Mouse (Mus musculus) midbrain, embryonic 10.5 days (tissue): ENCODE measurements at regions not wholly inside any gene's neighbourhood (a gene's known extent, or its start where the extent isn't known, plus 50 kb on each side); places are given as distances from the start of the nearest gene placed in this dataset.
A peak's percentile ranks its signal among the peaks of the same experiment; 100 is the strongest.

Experiments
- DNase-seq: peaks from one replicate; pipeline ENCODE4 v3.0.0-alpha.2; 2017; ENCODE audit warnings: low spot score
- H3K27ac ChIP-seq: fragments of 300-500 bp; sonication (generic); replicated peaks from 2 replicates; pipeline ENCODE4 v1.5.1; 2016; ENCODE audit warnings: mild to moderate bottlenecking
- H3K27me3 ChIP-seq: fragments of 300-500 bp; sonication (generic); 2 replicates; pipeline ENCODE4 v1.6.1; 2016; ENCODE audit warnings: low read depth, mild to moderate bottlenecking; ENCODE audit not compliant: poor library complexity, severe bottlenecking
- H3K36me3 ChIP-seq: fragments of 300-500 bp; sonication (generic); 2 replicates; pipeline ENCODE4 v1.6.1; 2016; ENCODE audit warnings: mild to moderate bottlenecking, moderate library complexity
- H3K4me1 ChIP-seq: fragments of 300-500 bp; sonication (generic); 2 replicates; pipeline ENCODE4 v1.6.1; 2016
- H3K4me3 ChIP-seq: fragments of 300-500 bp; sonication (generic); 2 replicates; pipeline ENCODE4 v1.5.1; 2016; ENCODE audit warnings: mild to moderate bottlenecking, moderate library complexity
- H3K9me3 ChIP-seq: fragments of 300-500 bp; sonication (generic); replicated peaks from 2 replicates; pipeline ENCODE4 v1.6.1; 2016; ENCODE audit warnings: mild to moderate bottlenecking
- WGBS: fragments of 180-500 bp; shearing (Covaris S2); methylation state at CpG from one replicate; pipeline ENCODE4 v1.1.7; 2016; 5-methylcytosine and 5-hydroxymethylcytosine counted together

GRCm38 (mm10) chr10:9174997-9175396 is 289.1 kb upstream of the Sash1 start:
- 60% methylated on average over 3 of the region's 3 CpGs for WGBS
- H3K4me1 ChIP-seq, result no peaks in the 10 kb centered on the region
- no peak for DNase-seq
- no peaks in the 10 kb centered on the region for H3K27me3 ChIP-seq
- H3K36me3 ChIP-seq, result no peaks in the 10 kb centered on the region
- no peaks in the 10 kb centered on the region for H3K9me3 ChIP-seq
- H3K4me3 ChIP-seq, result no peak overlapping the region
- H3K27ac ChIP-seq, result no peak overlapping the region

- no peaks in the 10 kb centered on the region for H3K36me3 ChIP-seq
- H3K27ac ChIP-seq, result no peak overlapping the region
- no peak overlapping the region for H3K4me3 ChIP-seq
- 73% methylated on average over 2 of the region's 2 CpGs for WGBS
- no peaks in the 10 kb centered on the region for H3K9me3 ChIP-seq
- H3K27me3 ChIP-seq, result no peaks in the 10 kb centered on the region
- peaks cover 2% of the 10 kb centered on the region for H3K4me1 ChIP-seq
- no peak for DNase-seq
These were observed 287.6 kb upstream of the Sash1 start for GRCm38 (mm10) chr10:9173509-9173908.

GRCm38 (mm10) chr10:9168725-9169124 is 282.9 kb upstream of the Sash1 start:
- Histone ChIP-seq H3K4me1 (peaks cover 3% of the 10 kb centered on the region), H3K27me3 (peaks cover 7% of the 10 kb centered on the region; the same call in 1 of the 2 replicates), H3K27ac (no peak overlapping the region), H3K9me3 (peaks cover 12% of the 10 kb centered on the region), H3K36me3 (no peaks in the 10 kb centered on the region; the same call in 1 of the 2 replicates), H3K4me3 (no peak overlapping the region)
- WGBS, result 66% methylated on average over 7 of the region's 7 CpGs
- DNase-seq, result no peak

- H3K36me3 ChIP-seq, result no peaks in the 10 kb centered on the region; the same call in 1 of the 2 replicates
- peaks cover 3% of the 10 kb centered on the region for H3K4me1 ChIP-seq
- WGBS, result 85% methylated on average over 12 of the region's 12 CpGs
- H3K27me3 ChIP-seq, result peaks cover 34% of the 10 kb centered on the region
- no peak overlapping the region for H3K27ac ChIP-seq
- H3K9me3 ChIP-seq, result peaks cover 12% of the 10 kb centered on the region
- DNase-seq, result no peak
- H3K4me3 ChIP-seq, result no peak overlapping the region
These were observed 280.1 kb upstream of the Sash1 start for GRCm38 (mm10) chr10:9166017-9166416.

- Histone ChIP-seq H3K9me3 (peaks cover 12% of the 10 kb centered on the region), H3K4me1 (peaks cover 3% of the 10 kb centered on the region), H3K27ac (no peak overlapping the region), H3K4me3 (no peak overlapping the region), H3K27me3 (peaks cover 38% of the 10 kb centered on the region), H3K36me3 (no peaks in the 10 kb centered on the region; the same call in 1 of the 2 replicates)
- no peak for DNase-seq
- WGBS, result 87% methylated on average over 12 of the region's 12 CpGs
These were observed 279.7 kb upstream of the Sash1 start for GRCm38 (mm10) chr10:9165598-9165997.

GRCm38 (mm10) chr10:9164333-9164732 is 278.5 kb upstream of the Sash1 start:
- Histone ChIP-seq H3K4me1 (peaks cover 3% of the 10 kb centered on the region), H3K27me3 (peaks cover 51% of the 10 kb centered on the region), H3K9me3 (peaks cover 12% of the 10 kb centered on the region), H3K36me3 (no peaks in the 10 kb centered on the region; the same call in 1 of the 2 replicates), H3K4me3 (no peak overlapping the region), H3K27ac (no peak overlapping the region)
- DNase-seq, result no peak
- 92% methylated on average over 7 of the region's 7 CpGs for WGBS

GRCm38 (mm10) chr10:9161597-9161996 is 275.7 kb upstream of the Sash1 start:
- 92% methylated on average over 7 of the region's 7 CpGs for WGBS
- Histone ChIP-seq H3K4me3 (no peak overlapping the region), H3K4me1 (peaks cover 22% of the 10 kb centered on the region), H3K27me3 (peaks cover 65% of the 10 kb centered on the region), H3K36me3 (no peaks in the 10 kb centered on the region), H3K9me3 (0 out of 2 replicates have a peak, but pooled peaks cover under 1% of the 10 kb centered on the region), H3K27ac (no peak overlapping the region)
- no peak for DNase-seq

GRCm38 (mm10) chr10:9157299-9158215 is 271.7 kb upstream of the Sash1 start:
- DNase-seq, result peak; percentile 39
- peaks cover 87% of the 10 kb centered on the region for H3K27me3 ChIP-seq
- H3K9me3 ChIP-seq, result no peaks in the 10 kb centered on the region
- peaks cover 36% of the 10 kb centered on the region for H3K4me1 ChIP-seq
- no peak overlapping the region for H3K4me3 ChIP-seq
- no peaks in the 10 kb centered on the region for H3K36me3 ChIP-seq
- 33% methylated on average over 10 of the region's 10 CpGs for WGBS
- peak overlapping the region; percentile 23; the same call in 1 of the 2 replicates for H3K27ac ChIP-seq

- 92% methylated on average over 2 of the region's 2 CpGs for WGBS
- no peak for DNase-seq
- Histone ChIP-seq H3K9me3 (no peaks in the 10 kb centered on the region), H3K27me3 (no peaks in the 10 kb centered on the region), H3K27ac (no peak overlapping the region), H3K36me3 (no peaks in the 10 kb centered on the region), H3K4me3 (no peak overlapping the region), H3K4me1 (peaks cover 12% of the 10 kb centered on the region)
These were observed 250.2 kb upstream of the Sash1 start for GRCm38 (mm10) chr10:9136099-9136498.

- no peaks in the 10 kb centered on the region for H3K36me3 ChIP-seq
- DNase-seq, result no peak
- no peaks in the 10 kb centered on the region for H3K9me3 ChIP-seq
- no peaks in the 10 kb centered on the region for H3K27me3 ChIP-seq
- 77% methylated on average over 9 of the region's 9 CpGs for WGBS
- no peak overlapping the region for H3K4me3 ChIP-seq
- no peak overlapping the region for H3K27ac ChIP-seq
- peaks cover 12% of the 10 kb centered on the region for H3K4me1 ChIP-seq
These were observed 248.6 kb upstream of the Sash1 start for GRCm38 (mm10) chr10:9134293-9135021.

GRCm38 (mm10) chr10:9130061-9130460 is 244.2 kb upstream of the Sash1 start:
- Histone ChIP-seq H3K4me1 (peaks cover 12% of the 10 kb centered on the region), H3K4me3 (no peak overlapping the region), H3K27me3 (no peaks in the 10 kb centered on the region), H3K9me3 (no peaks in the 10 kb centered on the region), H3K27ac (no peak overlapping the region), H3K36me3 (no peaks in the 10 kb centered on the region)
- WGBS, result 86% methylated on average over 2 of the region's 2 CpGs
- no peak for DNase-seq

GRCm38 (mm10) chr10:9119249-9119648 is 233.4 kb upstream of the Sash1 start:
- 4% methylated on average over 4 of the region's 4 CpGs for WGBS
- peak overlapping the region; percentile 12; the same call in 1 of the 2 replicates for H3K4me3 ChIP-seq
- peak overlapping the region; percentile 76 for H3K27ac ChIP-seq
- H3K36me3 ChIP-seq, result no peaks in the 10 kb centered on the region
- H3K4me1 ChIP-seq, result peaks cover 44% of the 10 kb centered on the region
- DNase-seq, result peak; percentile 34
- H3K9me3 ChIP-seq, result no peaks in the 10 kb centered on the region
- H3K27me3 ChIP-seq, result no peaks in the 10 kb centered on the region
